Mouse (Mus musculus): ENCODE measurements around the gene Gm17720.

GRCm38 (mm10) chr8:110082416-110083105 is 20.0 kb downstream of the Gm17720 start:
- TF ChIP-seq CTCF (IDR thresholded peaks at IDR 0.05; ENCODE audit: low read depth) (no peak), EP300 (IDR thresholded peaks at IDR 0.05; ENCODE audit: low read depth) (no peak)
